Mouse (Mus musculus) stomach, postnatal 0 days (tissue): Measurements from ENCODE around the gene Magi2. TPM values are rescaled to one million over a fixed set of nuclear protein-coding genes. Genes with fewer than 3 reads are reported as not detected.

Source experiments
- ATAC-seq: fragments of 200-750 bp; cut with Nextera tagmentation; 2 replicates; pipeline ENCODE4 v1.8.0; 2017; ENCODE audit not compliant: low FRiP score, low TSS enrichment
- DNase-seq: peaks from one replicate; pipeline ENCODE4 v3.0.0-alpha.2; 2016; ENCODE audit warnings: low spot score
- H3K27ac ChIP-seq: fragments of 300-500 bp; sonication (generic); replicated peaks from 2 replicates; pipeline ENCODE4 v1.5.1; 2014; ENCODE audit warnings: mild to moderate bottlenecking, control low read depth
- H3K27me3 ChIP-seq: fragments of 300-500 bp; sonication (generic); 2 replicates; pipeline ENCODE4 v1.6.1; 2014; ENCODE audit warnings: low read length; ENCODE audit not compliant: control insufficient read depth, insufficient read depth
- H3K36me3 ChIP-seq: fragments of 300-500 bp; sonication (generic); 2 replicates; pipeline ENCODE4 v1.6.1; 2014; ENCODE audit warnings: low read length, mixed read lengths; ENCODE audit not compliant: control insufficient read depth, insufficient read depth
- H3K4me1 ChIP-seq: fragments of 300-500 bp; sonication (generic); replicated peaks from 2 replicates; pipeline ENCODE4 v1.6.1; 2014; ENCODE audit warnings: antibody characterized with exemption; ENCODE audit not compliant: control insufficient read depth, insufficient read depth
- H3K4me2 ChIP-seq: fragments of 300-500 bp; sonication (generic); replicated peaks from 2 replicates; pipeline ENCODE4 v1.6.1; 2014; ENCODE audit warnings: low read depth, mild to moderate bottlenecking, control low read depth, moderate library complexity
- H3K4me3 ChIP-seq: fragments of 300-500 bp; sonication (generic); 2 replicates; pipeline ENCODE4 v1.5.1; 2014; ENCODE audit warnings: low read depth, low read length, control low read depth
- H3K9ac ChIP-seq: fragments of 300-500 bp; sonication (generic); 2 replicates; pipeline ENCODE4 v1.6.1; 2014; ENCODE audit warnings: mild to moderate bottlenecking, low read length, control low read depth, mixed read lengths
- H3K9me3 ChIP-seq: fragments of 300-500 bp; sonication (generic); 2 replicates; pipeline ENCODE4 v1.6.1; 2016; ENCODE audit warnings: low read length; ENCODE audit not compliant: control insufficient read depth
- CTCF ChIP-seq: IDR thresholded peaks from 2 replicates; pipeline ENCODE4 v1.5.1; 2016; ENCODE audit warnings: antibody characterized with exemption, low read depth, mild to moderate bottlenecking, moderate library complexity
- EP300 ChIP-seq: optimal IDR thresholded peaks from 2 replicates; pipeline ENCODE3; 2016; ENCODE audit warnings: antibody characterized with exemption
- WGBS: fragments of 180-500 bp; shearing (Covaris S2); extraction: QIAGEN DNeasy Blood & Tissue Kit; methylation state at CpG from one replicate; pipeline ENCODE4 v1.1.7; 2014; 5-methylcytosine and 5-hydroxymethylcytosine counted together
- polyA plus RNA-seq: library from polyadenylated mRNA; unstranded; fragments of >200 nt; fragmentation: Nextera tagmentation; extraction: Ambion mirVana; gene quantifications from 2 replicates; pipeline ENCODE4 v1.2.1, GENCODE M21; 2015

Magi2 gene
- polyA plus RNA-seq, 1 experiment from 2014 or later = 1.9 TPM

- Histone ChIP-seq H3K4me2 (no peak overlapping the region), H3K27me3 (no peaks in the 10 kb centered on the region), H3K27ac (no peak overlapping the region), H3K9me3 (no peaks in the 10 kb centered on the region), H3K4me1 (no peaks in the 10 kb centered on the region), H3K9ac (no peak overlapping the region), H3K36me3 (no peaks in the 10 kb centered on the region), H3K4me3 (no peak overlapping the region)
- DNase-seq = no peak
- 59% methylated on average over 2 of the region's 2 CpGs for WGBS
- TF ChIP-seq CTCF (no peak), EP300 (no peak)
- ATAC-seq = no peak
These were observed 986.5 kb downstream of the Magi2 start for GRCm38 (mm10) chr5:20213299-20213698.

DNA sequence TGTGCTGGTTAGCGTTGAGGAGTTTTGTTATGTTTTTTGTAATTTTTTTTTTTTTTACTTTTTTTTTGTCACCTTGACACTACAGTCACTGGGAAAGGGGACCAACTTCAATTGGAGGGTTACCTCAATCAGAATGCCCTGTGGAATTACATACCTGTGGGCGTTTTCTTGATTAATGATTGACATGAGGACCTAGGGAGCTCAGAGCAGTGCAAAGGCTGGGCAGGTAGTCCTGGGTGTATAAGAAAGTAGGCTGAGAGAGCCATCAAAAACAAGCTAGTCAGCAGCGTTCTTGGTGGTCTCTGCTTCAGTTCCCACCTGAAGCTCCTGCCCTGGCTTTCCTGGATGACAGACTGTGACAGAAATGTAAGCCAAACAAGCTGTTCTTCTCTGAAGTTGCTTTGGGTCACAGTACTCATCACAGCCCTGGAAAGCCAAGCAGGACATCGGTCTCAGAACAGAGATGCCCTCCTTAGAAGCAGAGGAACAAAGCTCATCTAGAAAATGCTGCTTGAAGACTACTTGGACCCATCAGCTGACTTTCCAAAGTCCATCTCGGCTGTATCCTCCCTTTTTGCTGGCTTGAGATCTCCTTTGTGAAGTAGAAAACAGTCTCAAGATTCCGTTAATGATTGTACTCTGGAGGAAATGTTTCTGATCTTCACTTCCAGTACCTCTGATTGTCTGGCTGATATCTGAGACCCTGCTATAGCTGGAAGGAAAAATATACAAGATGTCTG, 999.8 kb downstream of the Magi2 start:
- Histone ChIP-seq H3K27me3 (no peaks in the 10 kb centered on the region), H3K4me1 (no peaks in the 10 kb centered on the region), H3K9me3 (no peaks in the 10 kb centered on the region), H3K36me3 (no peaks in the 10 kb centered on the region), H3K9ac (no peak overlapping the region), H3K27ac (no peak overlapping the region), H3K4me2 (no peak overlapping the region), H3K4me3 (no peak overlapping the region)
- ATAC-seq (no peak), DNase-seq (no peak)
- TF ChIP-seq EP300 (no peak), CTCF (no peak)
- 71% methylated on average over 6 of the region's 6 CpGs for WGBS

- ATAC-seq (no peak), DNase-seq (no peak)
- no peak overlapping the region for H3K4me2 ChIP-seq
- H3K27ac ChIP-seq = no peak overlapping the region
- H3K4me3 ChIP-seq = no peak overlapping the region
- no peak for TF ChIP-seq CTCF
- TF ChIP-seq EP300 = no peak
- no peaks in the 10 kb centered on the region for H3K36me3 ChIP-seq
- H3K27me3 ChIP-seq = no peaks in the 10 kb centered on the region
- H3K9me3 ChIP-seq = no peaks in the 10 kb centered on the region
- no peaks in the 10 kb centered on the region for H3K4me1 ChIP-seq
- WGBS = 76% methylated on average over 16 of the region's 16 CpGs
- H3K9ac ChIP-seq = no peak overlapping the region
These were observed 1001.3 kb downstream of the Magi2 start for GRCm38 (mm10) chr5:20227912-20228762.

DNA sequence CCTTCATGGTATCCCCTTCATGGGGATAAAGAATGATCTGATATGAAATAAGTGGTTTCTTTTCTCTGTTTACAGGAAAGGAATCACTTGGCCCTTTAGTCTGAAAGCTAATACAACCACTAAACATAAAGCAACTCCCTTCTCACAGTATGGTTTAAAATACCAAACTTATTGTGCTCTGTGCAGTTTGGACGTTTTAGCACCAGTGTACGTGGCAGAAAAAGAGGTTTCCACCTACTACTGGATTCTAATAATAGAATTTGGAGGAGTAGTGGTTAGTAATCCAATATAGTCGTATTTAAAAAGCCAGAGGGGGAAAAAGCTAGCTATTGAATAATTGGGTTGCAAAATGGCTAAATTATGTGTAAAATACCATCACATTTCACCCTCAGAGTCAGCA, 1005.1 kb downstream of the Magi2 start:
- DNase-seq = no peak
- Histone ChIP-seq H3K4me1 (no peaks in the 10 kb centered on the region), H3K9me3 (no peaks in the 10 kb centered on the region), H3K27ac (no peak overlapping the region), H3K4me2 (no peak overlapping the region), H3K27me3 (no peaks in the 10 kb centered on the region), H3K9ac (no peak overlapping the region), H3K36me3 (no peaks in the 10 kb centered on the region), H3K4me3 (no peak overlapping the region)
- WGBS = 73% methylated on average over 3 of the region's 3 CpGs
- no peak for ATAC-seq
- no peak for TF ChIP-seq CTCF
- TF ChIP-seq EP300 = no peak

DNA sequence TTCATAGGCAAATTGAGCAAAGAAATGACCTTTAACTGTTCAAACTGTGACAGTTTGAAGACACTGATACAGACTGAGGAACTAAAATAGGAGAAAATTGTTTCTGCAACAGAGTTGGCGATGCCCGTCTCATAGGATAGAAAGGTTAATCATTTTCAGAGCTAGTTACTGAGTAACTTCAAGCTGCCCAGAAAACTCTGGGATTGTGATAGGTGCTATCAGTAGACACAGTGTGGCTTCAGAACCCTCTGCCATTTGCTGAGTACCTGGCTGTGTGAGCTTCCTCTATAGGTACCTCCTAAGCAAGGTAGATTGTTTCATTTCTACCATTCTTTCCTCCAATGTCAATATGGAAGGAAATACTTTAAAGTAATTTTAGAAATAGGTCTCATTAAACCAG, 1014.7 kb downstream of the Magi2 start:
- no peak for ATAC-seq
- Histone ChIP-seq H3K9ac (no peak overlapping the region), H3K4me1 (no peaks in the 10 kb centered on the region), H3K9me3 (no peaks in the 10 kb centered on the region), H3K4me3 (no peak overlapping the region), H3K27me3 (no peaks in the 10 kb centered on the region), H3K4me2 (no peak overlapping the region), H3K36me3 (no peaks in the 10 kb centered on the region), H3K27ac (no peak overlapping the region)
- 63% methylated on average over 2 of the region's 2 CpGs for WGBS
- TF ChIP-seq EP300 (no peak), CTCF (no peak)
- no peak for DNase-seq

GRCm38 (mm10) chr5:20242496-20242895, 1015.7 kb downstream of the Magi2 start:
- Histone ChIP-seq H3K4me1 (no peaks in the 10 kb centered on the region), H3K36me3 (no peaks in the 10 kb centered on the region), H3K27ac (no peak overlapping the region), H3K9me3 (no peaks in the 10 kb centered on the region), H3K9ac (no peak overlapping the region), H3K4me3 (no peak overlapping the region), H3K4me2 (no peak overlapping the region), H3K27me3 (no peaks in the 10 kb centered on the region)
- TF ChIP-seq CTCF (no peak), EP300 (no peak)
- DNase-seq = no peak
- ATAC-seq = no peak
